Mouse (Mus musculus) midbrain, embryonic 14.5 days (tissue): ENCODE measurements around the gene Cd59b. TPM values are rescaled to one million over a fixed set of nuclear protein-coding genes. Genes with fewer than 3 reads are reported as not detected.
A peak's percentile ranks its signal among the peaks of the same experiment; 100 is the strongest.

ENCODE experiments used
- ATAC-seq: fragments of 200-750 bp; cut with Nextera tagmentation; 2 replicates; pipeline ENCODE4 v1.8.0; 2017; ENCODE audit warnings: moderate number of reproducible peaks, moderate library complexity; ENCODE audit not compliant: low FRiP score, low TSS enrichment
- DNase-seq: peaks from one replicate; pipeline ENCODE4 v3.0.0-alpha.2; 2015
- H3K27ac ChIP-seq: fragments of 300-500 bp; sonication (generic); replicated peaks from 2 replicates; pipeline ENCODE4 v1.5.1; 2014; ENCODE audit warnings: mild to moderate bottlenecking, low read depth, low read length, moderate library complexity
- H3K27me3 ChIP-seq: fragments of 300-500 bp; sonication (generic); 2 replicates; pipeline ENCODE4 v1.6.1; 2014; ENCODE audit warnings: low read length, control low read depth, mixed read lengths; ENCODE audit not compliant: control insufficient read depth, insufficient read depth
- H3K36me3 ChIP-seq: fragments of 300-500 bp; sonication (generic); 2 replicates; pipeline ENCODE4 v1.6.1; 2014; ENCODE audit warnings: low read length, control low read depth; ENCODE audit not compliant: control insufficient read depth, insufficient read depth
- H3K4me1 ChIP-seq: fragments of 300-500 bp; sonication (generic); 2 replicates; pipeline ENCODE4 v1.6.1; 2014; ENCODE audit warnings: mild to moderate bottlenecking, antibody characterized with exemption, low read length, control low read depth; ENCODE audit not compliant: control insufficient read depth, insufficient read depth
- H3K4me2 ChIP-seq: fragments of 300-500 bp; sonication (generic); 2 replicates; pipeline ENCODE4 v1.6.1; 2014; ENCODE audit warnings: mild to moderate bottlenecking, low read length, moderate library complexity
- H3K4me3 ChIP-seq: fragments of 300-500 bp; sonication (generic); replicated peaks from 2 replicates; pipeline ENCODE4 v1.5.1; 2014; ENCODE audit warnings: low read depth, low read length
- H3K9ac ChIP-seq: fragments of 300-500 bp; sonication (generic); replicated peaks from 2 replicates; pipeline ENCODE4 v1.6.1; 2014; ENCODE audit warnings: mild to moderate bottlenecking, low read length, moderate library complexity
- H3K9me3 ChIP-seq: fragments of 300-500 bp; sonication (generic); 2 replicates; pipeline ENCODE4 v1.6.1; 2016; ENCODE audit warnings: low read length, control low read depth, mixed read lengths; ENCODE audit not compliant: control insufficient read depth
- WGBS: fragments of 180-500 bp; shearing (Covaris S2); extraction: QIAGEN DNeasy Blood & Tissue Kit; methylation state at CpG from one replicate; pipeline ENCODE4 v1.1.7; 2014; 5-methylcytosine and 5-hydroxymethylcytosine counted together
- polyA plus RNA-seq: library from polyadenylated mRNA; unstranded; fragments of >200 nt; fragmentation: Nextera tagmentation; extraction: Ambion mirVana; gene quantifications from 2 replicates; pipeline ENCODE4 v1.2.1, GENCODE M21; 2014

The Cd59b gene
- polyA plus RNA-seq, 1 experiment from 2014 or later, result 0.75 TPM

GRCm38 (mm10) chr2:104128803-104129531 is 59.3 kb downstream of the Cd59b start:
- WGBS, result 88% methylated on average over 13 of the region's 13 CpGs
- no peak overlapping the region for H3K4me2 ChIP-seq
- H3K9me3 ChIP-seq, result no peaks in the 10 kb centered on the region
- no peak for DNase-seq
- ATAC-seq, result no peak
- H3K36me3 ChIP-seq, result no peaks in the 10 kb centered on the region
- no peak overlapping the region for H3K9ac ChIP-seq
- H3K27me3 ChIP-seq, result no peaks in the 10 kb centered on the region
- H3K27ac ChIP-seq, result no peak overlapping the region
- no peaks in the 10 kb centered on the region for H3K4me1 ChIP-seq
- no peak overlapping the region for H3K4me3 ChIP-seq

- WGBS, result 91% methylated on average over 6 of the region's 6 CpGs
- H3K4me1 ChIP-seq, result no peaks in the 10 kb centered on the region
These were observed 60.5 kb downstream of the Cd59b start for GRCm38 (mm10) chr2:104130165-104130564.

GRCm38 (mm10) chr2:104130969-104131368 is 61.3 kb downstream of the Cd59b start:
- Histone ChIP-seq H3K4me3 (no peak overlapping the region), H3K4me1 (no peaks in the 10 kb centered on the region), H3K9me3 (no peaks in the 10 kb centered on the region), H3K9ac (no peak overlapping the region), H3K27ac (no peak overlapping the region), H3K36me3 (no peaks in the 10 kb centered on the region), H3K27me3 (no peaks in the 10 kb centered on the region), H3K4me2 (no peak overlapping the region)
- peak; percentile 45 for DNase-seq
- ATAC-seq, result no peak
- 65% methylated on average over 3 of the region's 3 CpGs for WGBS

More at GRCm38 (mm10) chr2:104130165-104130564, 60.5 kb downstream of the Cd59b start:
- no peak overlapping the region for H3K27ac ChIP-seq
- no peaks in the 10 kb centered on the region for H3K27me3 ChIP-seq
- H3K4me3 ChIP-seq, result no peak overlapping the region
- no peak overlapping the region for H3K4me2 ChIP-seq
- no peaks in the 10 kb centered on the region for H3K36me3 ChIP-seq
- DNase-seq (no peak), ATAC-seq (no peak)
- H3K9me3 ChIP-seq, result no peaks in the 10 kb centered on the region
- no peak overlapping the region for H3K9ac ChIP-seq

GRCm38 (mm10) chr2:104132266-104132859 is 62.7 kb downstream of the Cd59b start:
- WGBS, result 79% methylated on average over 7 of the region's 7 CpGs
- no peaks in the 10 kb centered on the region for H3K36me3 ChIP-seq
- no peaks in the 10 kb centered on the region for H3K4me1 ChIP-seq
- H3K4me2 ChIP-seq, result no peak overlapping the region
- H3K4me3 ChIP-seq, result no peak overlapping the region
- no peak overlapping the region for H3K27ac ChIP-seq
- no peak overlapping the region for H3K9ac ChIP-seq
- DNase-seq (no peak), ATAC-seq (no peak)
- no peaks in the 10 kb centered on the region for H3K9me3 ChIP-seq
- no peaks in the 10 kb centered on the region for H3K27me3 ChIP-seq

GRCm38 (mm10) chr2:104133042-104133810 is 63.6 kb downstream of the Cd59b start:
- no peak overlapping the region for H3K9ac ChIP-seq
- ATAC-seq (no peak), DNase-seq (no peak)
- H3K9me3 ChIP-seq, result no peaks in the 10 kb centered on the region
- H3K36me3 ChIP-seq, result no peaks in the 10 kb centered on the region
- H3K27me3 ChIP-seq, result no peaks in the 10 kb centered on the region
- no peak overlapping the region for H3K4me2 ChIP-seq
- WGBS, result 51% methylated on average over 11 of the region's 12 CpGs
- no peak overlapping the region for H3K4me3 ChIP-seq
- H3K27ac ChIP-seq, result no peak overlapping the region
- no peaks in the 10 kb centered on the region for H3K4me1 ChIP-seq

- H3K27me3 ChIP-seq, result no peaks in the 10 kb centered on the region
- H3K36me3 ChIP-seq, result no peaks in the 10 kb centered on the region
- no peak overlapping the region for H3K27ac ChIP-seq
- DNase-seq (peak; percentile 93), ATAC-seq (peak; percentile 72)
- no peak overlapping the region for H3K9ac ChIP-seq
- H3K9me3 ChIP-seq, result no peaks in the 10 kb centered on the region
- H3K4me1 ChIP-seq, result no peaks in the 10 kb centered on the region
- WGBS, result 49% methylated on average over 8 of the region's 8 CpGs
- no peak overlapping the region for H3K4me3 ChIP-seq
- no peak overlapping the region for H3K4me2 ChIP-seq
These were observed 64.8 kb downstream of the Cd59b start for GRCm38 (mm10) chr2:104134150-104135056.

- 78% methylated on average over 2 of the region's 2 CpGs for WGBS
- Histone ChIP-seq H3K27ac (no peak overlapping the region), H3K4me3 (no peak overlapping the region)
These were observed 66.3 kb downstream of the Cd59b start for GRCm38 (mm10) chr2:104135920-104136319.

More at GRCm38 (mm10) chr2:104135920-104136319, 66.3 kb downstream of the Cd59b start:
- Histone ChIP-seq H3K4me2 (no peak overlapping the region), H3K27me3 (no peaks in the 10 kb centered on the region), H3K9me3 (no peaks in the 10 kb centered on the region), H3K36me3 (no peaks in the 10 kb centered on the region), H3K4me1 (no peaks in the 10 kb centered on the region), H3K9ac (no peak overlapping the region)
- ATAC-seq (no peak), DNase-seq (no peak)
